Mouse (Mus musculus): Measurements from ENCODE around the gene Ddx46. TPM values are rescaled to one million over a fixed set of nuclear protein-coding genes. Genes with fewer than 3 reads are reported as not detected.

Gene Ddx46
- polyA plus RNA-seq, 2 experiments = 33.0 to 48.7 TPM

GRCm38 (mm10) chr13:55644525-55644924 is 9.7 kb downstream of the Ddx46 start:
- no peak overlapping the region for H3K4me3 ChIP-seq (replicated peaks; ENCODE audit: low read length)
- ATAC-seq (ENCODE audit: low FRiP score, low read depth) (no peak; the same call in 1 of the 2 replicates), DNase-seq (ENCODE audit: low spot score) (peak; percentile 36)
- WGBS = 91% methylated on average over 2 of the region's 2 CpGs
- no peaks in the 10 kb centered on the region for H3K9me3 ChIP-seq (ENCODE audit: control insufficient read depth, low read length)
- no peak overlapping the region for H3K4me2 ChIP-seq (replicated peaks; ENCODE audit: low read depth, low read length, severe bottlenecking)
- H3K27me3 ChIP-seq (ENCODE audit: control insufficient read depth, insufficient read depth, low read length) = no peaks in the 10 kb centered on the region
- H3K36me3 ChIP-seq (ENCODE audit: control insufficient read depth, insufficient read depth, low read length) = peaks cover 76% of the 10 kb centered on the region
- H3K4me1 ChIP-seq (ENCODE audit: control insufficient read depth, insufficient read depth, low read length) = no peaks in the 10 kb centered on the region
- TF ChIP-seq POLR2A (IDR thresholded peaks at IDR 0.05; ENCODE audit: borderline replicate concordance, extremely low read depth, insufficient read depth, insufficient read length) = no peak
- H3K9ac ChIP-seq (ENCODE audit: low read depth, low read length, severe bottlenecking) = no peak overlapping the region
- no peak overlapping the region for H3K27ac ChIP-seq (replicated peaks; ENCODE audit: low read depth, low read length)

- ATAC-seq (ENCODE audit: low FRiP score, low read depth) = no peak
- Histone ChIP-seq H3K36me3 (ENCODE audit: control insufficient read depth, insufficient read depth, low read length) (peaks cover 97% of the 10 kb centered on the region), H3K4me3 (replicated peaks; ENCODE audit: low read length) (no peak overlapping the region), H3K27ac (replicated peaks; ENCODE audit: low read depth, low read length) (no peak overlapping the region), H3K27me3 (ENCODE audit: control insufficient read depth, insufficient read depth, low read length) (no peaks in the 10 kb centered on the region), H3K4me1 (ENCODE audit: control insufficient read depth, insufficient read depth, low read length) (no peaks in the 10 kb centered on the region), H3K4me2 (replicated peaks; ENCODE audit: low read depth, low read length, severe bottlenecking) (no peak overlapping the region), H3K9me3 (ENCODE audit: control insufficient read depth, low read length) (no peaks in the 10 kb centered on the region), H3K9ac (ENCODE audit: low read depth, low read length, severe bottlenecking) (no peak overlapping the region)
- no peak for DNase-seq (ENCODE audit: low spot score)
- TF ChIP-seq POLR2A (IDR thresholded peaks at IDR 0.05; ENCODE audit: borderline replicate concordance, extremely low read depth, insufficient read depth, insufficient read length) = no peak
- 88% methylated on average over 12 of the region's 12 CpGs for WGBS
These were observed 15.3 kb downstream of the Ddx46 start for GRCm38 (mm10) chr13:55650098-55650497.

- no peak for DNase-seq (ENCODE audit: low spot score)
- Histone ChIP-seq H3K4me1 (ENCODE audit: control insufficient read depth, insufficient read depth, low read length) (no peaks in the 10 kb centered on the region), H3K4me3 (replicated peaks; ENCODE audit: low read length) (no peak overlapping the region), H3K9me3 (ENCODE audit: control insufficient read depth, low read length) (no peaks in the 10 kb centered on the region), H3K36me3 (ENCODE audit: control insufficient read depth, insufficient read depth, low read length) (peaks cover 97% of the 10 kb centered on the region), H3K27me3 (ENCODE audit: control insufficient read depth, insufficient read depth, low read length) (no peaks in the 10 kb centered on the region), H3K27ac (replicated peaks; ENCODE audit: low read depth, low read length) (no peak overlapping the region), H3K4me2 (replicated peaks; ENCODE audit: low read depth, low read length, severe bottlenecking) (no peak overlapping the region), H3K9ac (ENCODE audit: low read depth, low read length, severe bottlenecking) (no peak overlapping the region)
- no peak for TF ChIP-seq POLR2A (IDR thresholded peaks at IDR 0.05; ENCODE audit: borderline replicate concordance, extremely low read depth, insufficient read depth, insufficient read length)
- ATAC-seq (ENCODE audit: low FRiP score, low read depth) = no peak
- WGBS = 91% methylated on average over 6 of the region's 6 CpGs
These were observed 16.2 kb downstream of the Ddx46 start for GRCm38 (mm10) chr13:55650980-55651379.

GRCm38 (mm10) chr13:55668550-55668949 is 33.7 kb downstream of the Ddx46 start:
- no peak overlapping the region for H3K4me2 ChIP-seq (replicated peaks; ENCODE audit: low read depth, low read length, severe bottlenecking)
- DNase-seq (ENCODE audit: low spot score) (no peak), ATAC-seq (ENCODE audit: low FRiP score, low read depth) (no peak)
- 80% methylated on average over 6 of the region's 6 CpGs for whole genome bisulfite sequencing
- H3K36me3 ChIP-seq (ENCODE audit: control insufficient read depth, insufficient read depth, low read length) = peaks cover 89% of the 10 kb centered on the region
- H3K27me3 ChIP-seq (ENCODE audit: control insufficient read depth, insufficient read depth, low read length) = no peaks in the 10 kb centered on the region
- H3K9me3 ChIP-seq (ENCODE audit: control insufficient read depth, low read length) = no peaks in the 10 kb centered on the region
- no peak overlapping the region for H3K9ac ChIP-seq (ENCODE audit: low read depth, low read length, severe bottlenecking)
- no peak overlapping the region for H3K27ac ChIP-seq (replicated peaks; ENCODE audit: low read depth, low read length)
- no peaks in the 10 kb centered on the region for H3K4me1 ChIP-seq (ENCODE audit: control insufficient read depth, insufficient read depth, low read length)
- TF ChIP-seq POLR2A (IDR thresholded peaks at IDR 0.05; ENCODE audit: borderline replicate concordance, extremely low read depth, insufficient read depth, insufficient read length) = no peak
- H3K4me3 ChIP-seq (replicated peaks; ENCODE audit: low read length) = no peak overlapping the region

- no peaks in the 10 kb centered on the region for H3K4me1 ChIP-seq (ENCODE audit: control insufficient read depth, insufficient read depth, low read length)
- ATAC-seq (ENCODE audit: low FRiP score, low read depth) = no peak
- TF ChIP-seq POLR2A (IDR thresholded peaks at IDR 0.05; ENCODE audit: borderline replicate concordance, extremely low read depth, insufficient read depth, insufficient read length) = no peak
- peaks cover 90% of the 10 kb centered on the region for H3K36me3 ChIP-seq (ENCODE audit: control insufficient read depth, insufficient read depth, low read length)
- no peak overlapping the region for H3K27ac ChIP-seq (replicated peaks; ENCODE audit: low read depth, low read length)
- no peak overlapping the region for H3K4me3 ChIP-seq (replicated peaks; ENCODE audit: low read length)
- no peaks in the 10 kb centered on the region for H3K27me3 ChIP-seq (ENCODE audit: control insufficient read depth, insufficient read depth, low read length)
- no peak for DNase-seq (ENCODE audit: low spot score)
- WGBS = 94% methylated on average over 6 of the region's 6 CpGs
- H3K9me3 ChIP-seq (ENCODE audit: control insufficient read depth, low read length) = no peaks in the 10 kb centered on the region
- no peak overlapping the region for H3K4me2 ChIP-seq (replicated peaks; ENCODE audit: low read depth, low read length, severe bottlenecking)
- H3K9ac ChIP-seq (ENCODE audit: low read depth, low read length, severe bottlenecking) = no peak overlapping the region
These were observed 37.9 kb downstream of the Ddx46 start for GRCm38 (mm10) chr13:55672711-55673110.

- Histone ChIP-seq H3K9me3 (ENCODE audit: control insufficient read depth, low read length) (no peaks in the 10 kb centered on the region), H3K9ac (ENCODE audit: low read depth, low read length, severe bottlenecking) (no peak overlapping the region), H3K27ac (replicated peaks; ENCODE audit: low read depth, low read length) (no peak overlapping the region), H3K4me1 (ENCODE audit: control insufficient read depth, insufficient read depth, low read length) (no peaks in the 10 kb centered on the region), H3K27me3 (ENCODE audit: control insufficient read depth, insufficient read depth, low read length) (no peaks in the 10 kb centered on the region), H3K4me3 (replicated peaks; ENCODE audit: low read length) (no peak overlapping the region), H3K4me2 (replicated peaks; ENCODE audit: low read depth, low read length, severe bottlenecking) (no peak overlapping the region), H3K36me3 (ENCODE audit: control insufficient read depth, insufficient read depth, low read length) (peaks cover 80% of the 10 kb centered on the region)
- WGBS = 68% methylated on average over 8 of the region's 8 CpGs
- no peak for TF ChIP-seq POLR2A (IDR thresholded peaks at IDR 0.05; ENCODE audit: borderline replicate concordance, extremely low read depth, insufficient read depth, insufficient read length)
- ATAC-seq (ENCODE audit: low FRiP score, low read depth) (no peak), DNase-seq (ENCODE audit: low spot score) (no peak)
These were observed 42.5 kb downstream of the Ddx46 start for GRCm38 (mm10) chr13:55677364-55677763.

All from limb, embryonic 14.5 days (tissue).